Mouse (Mus musculus) left cerebral cortex, postnatal 36 days (tissue): ENCODE measurements around the gene Zcchc3. TPM values are rescaled to one million over a fixed set of nuclear protein-coding genes. Genes with fewer than 3 reads are reported as not detected.
"Not testable (repeated sequence)": the region's sequence is repeated elsewhere in the genome, so short reads cannot be mapped to it uniquely, and the experiment has no call there.

ENCODE experiments used
- DNase-seq, 2 experiments: peaks; one replicate each; pipeline ENCODE4 v3.0.0; 2021 to 2022; ENCODE audit warnings: low spot score in 2 of 2, mixed read lengths in 1 of 2
- intact Hi-C: fragments of 180-260 bp; cut with DNase I; formaldehyde crosslinking; loops from one replicate; pipeline ENCODE4 v1.15.1; 2025
- total RNA-seq, 2 experiments: library from RNA; stranded (reverse); gene quantifications; 2 replicates each; pipeline ENCODE4 v1.2.3; 2021

Gene Zcchc3
- total RNA-seq = 10 to 100 TPM in 1 of 2 experiments, 1 to 10 TPM in 1; 9.5 to 11.3 TPM

DNA sequence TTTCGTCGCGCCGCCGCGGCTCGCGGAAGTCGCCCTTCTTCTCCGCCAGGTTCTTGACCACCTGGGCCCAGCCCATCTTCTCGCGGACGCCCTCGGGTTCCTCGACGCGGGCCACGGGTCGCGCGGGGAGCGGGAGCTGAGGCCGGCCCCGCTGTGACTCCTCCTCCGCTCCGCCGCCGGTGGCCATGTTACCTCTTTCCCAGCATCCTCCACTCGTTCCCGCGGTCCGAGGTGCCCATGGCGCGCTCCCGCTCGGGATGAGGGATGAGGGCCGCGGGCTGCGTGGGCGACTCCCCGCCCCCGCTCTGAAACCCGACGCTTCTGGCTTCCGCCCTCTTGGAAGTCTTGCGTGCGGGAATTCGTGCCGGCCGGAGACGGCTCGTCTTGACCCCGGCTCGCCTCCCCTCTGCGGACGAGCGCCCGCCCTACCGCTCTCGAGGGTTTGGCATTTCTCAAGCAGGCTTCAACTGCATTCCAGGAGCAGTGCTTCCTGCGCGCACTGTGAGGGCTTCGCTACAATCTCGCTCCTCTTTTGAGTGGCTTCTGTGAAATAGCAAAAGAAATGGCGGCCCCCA, at the start of gene Zcchc3:
Gene Zcchc3 (minus strand): TSS at position 437 of the 575 bp plus-strand sequence.
- peak; percentile 89 to 90 for DNase-seq
- intact Hi-C loops = loop anchor here (1.0 kb wide), 1 partner anchor 18 kb away; no protein-coding TSS in a partner anchor

DNA sequence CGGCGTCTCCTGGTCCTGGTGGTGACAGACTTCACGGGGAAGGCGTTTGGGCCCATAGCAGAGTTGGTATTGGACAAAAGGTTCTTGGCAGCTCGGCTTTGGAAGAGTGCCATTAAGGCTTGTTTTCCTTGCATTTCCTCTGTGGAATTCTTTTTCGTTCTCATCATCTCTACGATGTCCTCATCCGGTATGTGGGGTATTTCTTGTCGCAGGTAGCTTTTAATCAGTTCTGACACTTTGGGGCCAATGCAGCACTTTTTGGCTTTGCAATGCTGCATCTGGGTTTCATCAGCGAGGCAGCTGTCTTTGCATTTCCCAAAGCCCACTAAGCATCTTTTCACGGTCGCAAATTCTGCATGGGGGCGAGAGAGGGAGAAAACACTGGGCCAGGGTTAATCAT, 44.4 kb upstream of the Zcchc3 start:
- intact Hi-C loops = no loop called here
- DNase-seq = no peak

DNA sequence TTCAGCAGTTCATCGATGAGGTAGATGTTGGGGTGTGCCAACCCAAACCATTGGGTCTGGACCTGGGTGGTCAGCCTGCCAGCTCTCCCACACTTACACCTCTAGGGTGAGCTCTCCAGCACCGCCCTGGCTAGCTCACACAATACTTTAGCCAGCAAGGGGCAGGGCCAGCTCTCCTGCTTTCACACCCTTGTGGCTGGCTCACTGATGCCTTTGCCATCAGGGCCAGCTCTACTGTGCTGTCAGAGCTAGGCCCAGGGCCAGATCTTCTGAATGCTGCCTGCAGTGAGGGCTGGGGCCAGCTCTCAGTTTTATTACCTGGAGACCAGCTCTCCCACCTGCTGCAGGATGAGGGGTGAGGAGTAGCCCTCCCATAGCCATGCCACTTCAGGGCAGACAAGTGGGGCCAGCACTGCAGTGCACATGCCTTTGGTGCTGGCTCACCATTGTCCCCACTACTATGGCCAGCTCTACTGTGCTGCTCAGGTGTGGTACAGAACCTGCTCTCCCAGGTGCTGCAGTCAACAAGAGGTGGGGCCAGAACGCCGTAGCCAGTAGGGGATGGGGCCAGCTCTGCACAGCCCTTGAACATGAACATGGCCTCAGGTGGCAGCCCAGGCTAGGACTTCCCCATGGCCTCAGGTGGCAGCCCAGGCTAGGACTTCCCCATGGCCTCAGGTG, 37.4 kb upstream of the Zcchc3 start:
- intact Hi-C loops = loop anchor here (5.0 kb wide), 1 partner anchor 90 kb away; the partner anchor contains the start of gene Defb29
- DNase-seq = no peak

DNA sequence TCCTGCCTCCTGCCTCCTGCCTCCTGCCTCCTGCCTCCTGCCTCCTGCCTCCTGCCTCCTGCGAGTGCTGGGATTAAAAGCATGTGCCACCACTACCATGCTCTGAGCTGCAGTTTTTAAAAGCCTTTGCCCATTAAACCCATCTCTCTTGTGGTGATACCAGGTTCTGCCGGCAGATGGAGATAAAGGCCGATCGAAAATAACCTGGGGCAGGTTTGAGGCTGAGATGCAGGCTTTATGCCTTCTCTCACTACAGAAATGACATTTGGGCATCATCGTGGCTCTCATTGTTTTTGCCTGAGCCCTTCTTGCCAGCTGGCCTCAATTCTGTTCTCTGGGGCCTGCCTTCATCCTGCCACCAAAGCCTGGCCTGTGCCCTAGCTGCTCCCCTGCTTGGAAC, 35.4 kb upstream of the Zcchc3 start:
- DNase-seq = peak; percentile 57 to 66
- intact Hi-C loops = loop anchor here (5.0 kb wide), 1 partner anchor 92 kb away; the partner anchor contains the start of gene Defb29

DNA sequence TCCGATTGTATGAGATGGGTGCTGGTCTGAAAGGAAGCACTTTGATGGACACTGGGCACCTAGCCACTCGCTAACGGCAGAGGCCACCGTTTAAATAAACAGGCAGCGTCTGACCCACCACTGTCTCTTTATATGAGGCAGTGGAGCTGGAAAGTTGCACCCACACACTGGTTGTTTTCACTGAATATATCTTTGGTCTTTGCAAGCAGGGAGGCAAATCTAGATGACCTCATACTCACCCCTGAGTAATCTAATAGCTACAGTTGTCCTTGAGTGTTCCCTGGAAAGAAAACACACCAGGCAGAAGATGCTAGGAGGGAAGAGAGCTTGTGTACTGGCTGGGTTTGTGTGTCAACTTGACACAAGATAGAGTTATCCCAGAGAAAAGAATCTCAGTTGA, 32.6 kb upstream of the Zcchc3 start:
- DNase-seq = no peak
- intact Hi-C loops = no loop called here

DNA sequence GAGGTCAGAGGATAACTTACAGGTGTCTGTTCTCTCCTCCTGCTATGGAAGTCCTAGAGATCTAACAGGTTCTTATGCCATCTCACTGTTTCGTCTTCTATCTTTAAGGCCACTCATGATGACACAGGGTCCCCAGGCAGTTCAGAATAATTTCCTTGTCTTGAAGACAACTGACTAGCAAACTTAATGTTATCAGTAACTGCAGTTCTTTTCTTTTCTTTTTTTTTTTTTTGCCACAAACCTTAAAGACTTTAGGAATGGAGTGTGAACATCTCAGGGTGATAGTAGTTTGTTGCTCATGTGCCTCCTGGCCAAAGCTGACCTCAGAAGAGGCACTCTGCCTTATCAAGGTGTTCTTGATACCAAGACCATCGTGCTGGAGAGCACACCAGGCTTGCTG, 31.8 kb upstream of the Zcchc3 start:
- intact Hi-C loops = no loop called here
- DNase-seq = no peak

DNA sequence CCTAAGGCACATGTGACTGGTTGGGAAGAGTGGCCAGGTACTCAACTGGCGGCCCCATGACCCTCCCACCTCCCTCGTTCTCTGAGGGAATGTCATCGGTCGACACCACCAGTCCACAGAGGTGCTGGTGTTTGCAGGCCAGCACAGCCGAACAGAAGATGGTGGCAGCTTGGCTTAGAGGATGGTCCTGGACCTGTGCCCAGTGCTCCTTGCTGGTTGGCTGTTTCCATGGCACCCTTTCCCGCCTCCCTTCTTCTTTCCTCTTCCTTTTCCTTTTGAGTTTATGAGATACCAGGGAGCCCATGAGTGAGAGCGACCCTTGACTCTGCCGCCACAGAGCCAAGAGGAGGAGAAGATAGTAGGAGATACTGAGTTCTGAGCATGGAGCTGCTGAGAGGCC, 28.5 kb upstream of the Zcchc3 start:
- intact Hi-C loops = no loop called here
- no peak for DNase-seq

DNA sequence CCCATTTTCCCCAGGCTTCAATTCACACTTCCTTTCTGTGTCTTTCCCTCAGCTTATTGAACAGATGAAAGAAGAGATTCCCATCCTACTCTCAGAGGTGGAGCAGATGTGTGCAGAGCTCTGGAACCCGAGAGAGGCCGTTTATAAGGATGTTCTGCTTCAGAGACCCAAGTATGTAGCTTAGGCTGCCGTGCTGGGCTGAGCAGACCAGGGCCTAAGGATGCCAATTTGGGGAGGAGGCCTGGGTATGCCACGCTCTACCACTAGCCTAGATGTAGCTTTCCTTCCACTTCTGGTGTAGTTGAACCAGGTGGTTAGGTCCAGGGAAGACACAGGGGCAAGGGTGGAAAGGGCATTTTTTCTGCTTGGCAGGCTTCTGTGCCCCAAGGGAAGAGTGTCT, 27.5 kb upstream of the Zcchc3 start:
- no peak for DNase-seq
- intact Hi-C loops = no loop called here

DNA sequence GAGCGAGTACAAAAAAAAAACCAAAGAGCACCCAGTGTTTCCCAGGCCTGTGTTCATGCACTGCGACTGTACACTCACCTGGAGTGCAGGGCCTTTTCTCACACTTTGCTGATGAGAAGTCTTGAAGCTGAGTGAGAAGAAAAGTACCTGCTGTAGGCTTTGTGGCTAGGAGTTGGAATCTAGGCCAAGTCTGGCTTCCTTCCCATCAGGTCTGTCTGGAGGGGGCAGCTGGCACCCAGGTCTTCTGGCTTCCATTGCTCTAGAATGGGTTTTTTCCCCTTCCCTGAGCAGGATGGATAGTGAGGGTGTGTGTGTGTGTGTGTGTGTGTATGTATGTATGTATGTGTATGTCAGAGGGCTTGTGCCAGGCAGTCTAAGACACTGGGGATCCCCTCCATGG, 25.0 kb upstream of the Zcchc3 start:
- DNase-seq = no peak
- intact Hi-C loops = no loop called here

DNA sequence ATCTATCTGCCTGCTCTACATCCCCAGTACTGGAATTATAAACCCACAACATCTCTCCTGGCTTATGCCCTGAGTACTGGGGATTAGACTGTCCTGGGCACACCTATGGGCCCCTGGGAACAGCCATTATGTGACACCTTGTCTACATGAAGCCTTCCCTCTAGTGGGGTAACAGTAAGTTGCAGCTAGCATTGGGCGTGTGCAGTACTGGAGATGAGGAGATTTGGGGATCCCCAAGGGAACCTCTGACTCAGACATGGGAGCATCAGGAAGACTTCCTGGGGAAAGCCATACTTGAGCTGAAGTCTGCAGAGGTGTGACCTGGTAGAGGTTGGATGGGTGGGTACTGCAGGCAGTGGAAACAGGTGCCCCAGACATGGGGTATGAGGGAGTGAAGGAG, 24.1 kb upstream of the Zcchc3 start:
- intact Hi-C loops = no loop called here

DNA sequence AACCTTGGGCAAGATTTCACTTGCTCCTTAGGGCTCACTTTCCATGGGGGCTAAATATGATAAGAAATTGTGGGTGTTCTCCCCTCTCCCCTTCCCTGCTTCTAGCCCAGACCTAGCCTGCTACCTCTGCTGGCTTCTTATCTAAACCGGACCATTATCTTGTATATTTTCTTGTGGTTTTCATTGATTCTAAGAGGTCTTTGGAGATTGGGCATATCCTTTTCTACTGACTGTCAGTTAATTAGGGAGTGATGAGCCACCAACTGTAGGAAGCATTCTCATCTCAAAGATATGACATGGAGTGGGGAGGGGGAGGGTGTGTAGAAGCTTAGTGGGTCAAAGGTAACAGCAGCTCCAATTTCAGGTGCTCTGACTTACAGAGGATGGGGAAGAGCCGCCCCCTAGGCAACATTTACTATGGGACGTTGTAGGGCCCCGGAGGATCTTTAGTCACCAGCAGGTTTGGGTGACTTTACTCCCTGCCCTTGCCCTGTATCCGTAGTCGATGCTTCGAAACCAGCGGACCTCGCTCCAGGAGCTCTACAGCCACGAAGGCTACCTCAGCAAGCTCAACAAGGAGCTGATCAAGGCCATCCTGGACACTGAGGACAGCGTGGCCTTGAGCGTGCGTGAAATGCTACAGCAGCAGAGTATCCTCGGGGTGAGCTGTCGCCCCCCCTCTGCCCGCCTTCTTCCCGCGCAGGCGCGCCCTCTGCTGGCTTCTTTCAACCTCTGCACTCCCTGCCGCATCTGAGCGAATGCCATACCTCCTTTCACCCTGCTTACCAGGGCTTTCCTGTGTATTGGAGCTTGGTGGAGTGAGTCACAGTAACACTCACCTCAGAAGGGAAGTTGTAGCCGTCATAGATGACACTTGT, 22.4 kb upstream of the Zcchc3 start:
- peak; percentile 82 to 83 for DNase-seq

More for the DNA sequence above, 24.1 kb upstream of the Zcchc3 start:
- no peak for DNase-seq

DNA sequence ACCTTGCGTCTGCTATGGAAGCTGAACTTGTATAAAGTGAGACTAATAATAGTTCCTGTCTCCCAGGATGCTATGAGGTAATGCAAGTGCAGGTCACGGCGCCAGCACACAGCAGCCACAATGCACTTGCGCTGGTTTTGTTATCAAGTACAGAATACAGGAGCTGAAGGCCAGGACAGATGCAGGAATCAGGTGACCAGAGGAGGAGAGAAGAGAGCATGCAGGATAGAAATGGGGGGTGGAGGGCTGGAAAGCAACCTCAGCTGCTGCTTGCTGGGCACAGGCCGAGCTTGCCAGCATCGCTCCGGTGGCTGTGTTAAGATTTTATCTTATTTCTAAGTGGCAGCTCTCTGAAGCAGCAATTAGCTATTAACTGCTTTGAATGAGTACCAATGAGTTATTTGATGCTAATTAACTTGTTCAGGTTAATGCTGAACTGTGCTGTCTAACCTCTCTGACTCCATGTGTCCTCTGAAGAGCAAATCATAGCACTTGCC, 21.6 kb upstream of the Zcchc3 start:
- no peak for DNase-seq
- intact Hi-C loops = no loop called here

More for the DNA sequence above, 22.4 kb upstream of the Zcchc3 start:
- intact Hi-C loops = loop anchor here (1.0 kb wide), 2 partner anchors 41 to 45 kb away; no protein-coding TSS in a partner anchor

DNA sequence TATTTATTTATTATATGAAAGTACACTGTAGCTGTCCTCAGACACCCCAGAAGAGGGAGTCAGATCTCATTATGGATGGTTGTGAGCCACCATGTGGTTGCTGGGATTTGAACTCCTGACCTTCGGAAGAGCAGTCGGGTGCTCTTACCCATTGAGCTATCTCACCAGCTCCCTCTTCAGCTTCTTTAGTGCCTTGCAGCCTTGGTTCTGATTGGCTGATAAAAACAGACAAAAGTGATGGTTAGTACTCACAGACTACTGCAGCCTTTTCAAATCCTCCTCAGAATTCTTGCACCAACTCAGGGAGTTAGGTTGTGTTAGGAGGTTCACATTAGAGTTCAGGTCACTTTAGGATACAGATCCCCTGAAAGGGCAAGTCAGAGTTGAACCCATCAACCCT, 13.7 kb upstream of the Zcchc3 start:
- intact Hi-C loops, DNase-seq: not testable (repeated sequence)

DNA sequence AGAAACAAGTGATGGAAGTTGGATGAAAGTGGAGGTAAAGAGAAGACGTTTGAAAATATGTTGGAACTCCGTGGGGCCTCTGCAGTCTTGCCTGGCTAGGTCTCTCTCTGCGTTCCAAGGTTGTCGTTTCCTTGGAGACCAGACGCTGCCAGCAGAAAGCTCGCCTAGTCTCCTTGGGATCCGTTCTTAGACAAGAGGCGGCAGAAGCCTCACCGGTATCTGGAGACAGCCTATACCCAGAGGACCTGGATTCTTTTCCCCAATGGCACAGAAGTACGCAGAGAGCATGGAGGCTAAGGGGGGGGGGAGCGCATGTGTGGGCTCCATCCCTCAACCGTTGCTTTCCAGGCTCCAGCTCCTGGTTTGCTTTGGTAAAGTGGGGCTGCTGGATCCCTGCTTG, 12.7 kb upstream of the Zcchc3 start:
- intact Hi-C loops = no loop called here
- DNase-seq = peak; percentile 41

DNA sequence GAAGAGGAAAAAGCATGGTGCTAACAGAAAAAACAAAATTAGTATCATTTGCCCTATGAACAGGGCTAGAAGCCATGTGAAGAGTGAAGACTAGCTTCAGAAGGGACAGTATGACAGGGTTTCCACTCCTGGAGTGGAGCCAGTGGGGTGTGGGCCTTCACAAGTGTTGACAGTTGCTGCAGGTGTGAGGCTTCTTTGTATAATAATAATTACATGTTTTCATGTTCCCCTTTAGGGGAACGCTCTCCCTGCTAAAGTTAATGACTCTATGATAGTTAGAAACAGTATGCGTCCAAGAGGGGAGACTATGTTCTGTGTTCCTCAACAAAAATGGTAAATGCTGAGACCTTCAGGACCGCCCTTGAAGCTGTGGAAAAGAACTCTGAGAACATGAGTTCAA, 959 bp upstream of the Zcchc3 start:
- intact Hi-C loops = no loop called here

DNA sequence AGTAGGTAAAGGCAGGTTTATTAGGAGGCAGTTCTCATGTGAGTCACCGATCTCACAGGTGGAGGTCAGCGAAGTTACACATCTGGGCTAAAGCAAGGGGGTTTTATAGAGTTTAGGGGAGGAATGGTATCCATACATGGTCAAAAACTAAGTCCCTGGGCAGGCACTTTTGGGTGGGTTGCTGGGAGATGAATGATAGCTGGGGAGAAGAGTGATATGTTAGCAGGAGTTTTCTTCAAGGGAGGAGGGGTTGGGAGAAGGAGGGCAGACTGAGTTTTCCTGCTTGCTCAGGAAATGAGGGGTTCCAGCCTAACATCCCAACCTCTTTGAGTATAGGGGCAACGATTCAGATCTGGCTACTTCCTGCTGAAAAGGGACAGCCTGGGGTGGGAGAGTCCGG, 460 bp upstream of the Zcchc3 start, which contains the start of gene 6820408C15Rik:
Gene 6820408C15Rik (plus strand): TSS at position 301 of the 400 bp plus-strand sequence.
- DNase-seq = no peak
- intact Hi-C loops = no loop called here

More for the DNA sequence above, 959 bp upstream of the Zcchc3 start:
- DNase-seq = no peak

DNA sequence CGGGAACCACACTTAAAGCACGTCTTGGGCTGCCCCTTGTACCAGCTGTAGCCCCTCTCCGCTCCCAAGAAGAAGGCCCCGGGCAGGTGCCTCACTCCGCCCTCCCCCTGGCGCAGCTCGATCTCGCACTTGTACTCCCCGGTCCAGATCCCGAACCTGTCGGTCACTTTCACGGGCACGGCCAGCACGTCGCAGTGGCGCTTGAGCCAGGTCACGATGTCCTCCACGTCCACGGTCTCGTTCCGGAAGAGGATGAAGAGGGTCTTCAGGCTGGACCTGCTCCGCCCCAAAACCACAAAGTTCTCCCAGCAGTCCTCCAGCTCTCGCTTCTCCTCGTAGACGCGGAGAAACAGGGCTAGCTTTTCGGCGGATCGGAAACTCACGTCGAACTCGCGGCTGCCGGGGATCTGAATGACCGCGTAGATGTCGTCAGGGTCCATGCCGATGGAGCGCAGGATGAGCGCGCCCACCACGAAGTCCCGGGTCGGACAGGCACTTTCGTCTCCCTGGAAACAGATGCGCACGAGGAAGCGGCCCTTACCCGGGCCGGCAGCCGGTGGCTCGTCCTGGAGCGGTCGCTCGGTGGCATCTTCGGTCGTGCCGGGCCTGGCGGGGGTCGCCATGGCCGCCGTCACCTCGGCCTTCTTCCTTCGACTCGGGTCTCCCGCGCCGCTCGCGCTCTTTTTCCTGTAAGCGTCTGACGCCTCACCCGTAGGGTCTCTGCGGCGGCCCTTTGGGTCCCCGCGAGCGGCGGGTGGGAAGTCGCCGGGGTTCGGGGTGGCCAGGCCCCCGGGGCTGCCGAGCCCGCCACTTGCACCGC, 852 bp downstream of the Zcchc3 start:
- intact Hi-C loops = loop anchor here (1.0 kb wide), 1 partner anchor 18 kb away; no protein-coding TSS in a partner anchor

DNA sequence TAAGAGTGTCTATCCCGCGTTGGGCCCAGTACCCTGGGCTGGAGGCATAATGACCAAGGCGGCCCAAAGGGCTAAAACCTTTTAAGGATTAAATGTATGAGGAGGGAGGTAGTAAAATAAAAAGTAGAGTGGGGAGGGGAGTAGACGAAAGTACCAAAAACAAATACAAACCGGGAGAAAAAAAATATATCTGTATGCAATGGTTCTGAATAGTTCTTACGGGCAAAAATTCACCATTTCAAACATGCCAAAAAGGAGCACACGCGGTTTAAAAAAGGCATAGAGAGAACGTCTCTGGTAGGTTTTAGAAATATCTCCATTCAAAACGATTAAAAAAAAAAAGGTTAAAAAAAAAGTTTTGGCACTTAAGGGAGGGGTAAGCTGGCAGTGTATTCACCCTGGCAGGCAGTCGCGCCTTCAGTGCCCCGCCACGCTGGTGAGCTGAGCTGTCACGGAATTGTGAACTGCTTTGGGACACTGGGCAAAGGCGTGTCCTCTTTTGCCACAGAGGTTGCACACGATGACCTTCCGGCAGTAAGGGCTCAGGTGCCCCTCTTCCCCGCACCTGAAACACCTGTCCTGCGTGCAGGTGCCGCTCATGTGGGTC, 1.6 kb downstream of the Zcchc3 start:
- intact Hi-C loops = no loop called here
- DNase-seq = no peak

More for the DNA sequence above, 852 bp downstream of the Zcchc3 start:
- DNase-seq = peak; percentile 44 to 49
